Mouse (Mus musculus): Measurements from ENCODE around the gene Pus10.

Pus10 gene

DNA sequence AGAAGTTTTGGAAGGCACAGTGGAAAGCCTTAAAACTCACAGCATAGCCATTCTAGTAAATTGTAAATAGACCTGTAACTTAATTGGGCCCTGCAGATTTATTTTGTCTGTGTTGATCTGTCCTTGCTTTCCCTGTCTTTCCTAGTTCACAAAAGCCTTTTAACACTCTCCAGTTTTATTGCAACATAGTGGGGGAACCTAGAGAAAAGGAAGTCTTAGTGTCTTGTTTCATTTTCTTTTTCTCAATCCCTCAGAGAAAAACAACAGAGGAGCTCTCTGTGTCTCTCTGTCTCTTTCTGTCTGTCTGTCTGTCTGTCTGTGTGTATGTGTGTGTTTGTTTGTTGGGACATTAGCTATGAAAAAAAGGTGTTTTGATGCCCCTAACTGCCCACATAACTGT is 30.4 kb downstream of the Pus10 start:
- DNase-seq (ENCODE audit: low spot score in 2 of 2): no peak

GRCm38 (mm10) chr11:23698526-23698925 is 33.1 kb downstream of the Pus10 start:
- DNase-seq (ENCODE audit: low spot score in 2 of 2): no peak

DNA sequence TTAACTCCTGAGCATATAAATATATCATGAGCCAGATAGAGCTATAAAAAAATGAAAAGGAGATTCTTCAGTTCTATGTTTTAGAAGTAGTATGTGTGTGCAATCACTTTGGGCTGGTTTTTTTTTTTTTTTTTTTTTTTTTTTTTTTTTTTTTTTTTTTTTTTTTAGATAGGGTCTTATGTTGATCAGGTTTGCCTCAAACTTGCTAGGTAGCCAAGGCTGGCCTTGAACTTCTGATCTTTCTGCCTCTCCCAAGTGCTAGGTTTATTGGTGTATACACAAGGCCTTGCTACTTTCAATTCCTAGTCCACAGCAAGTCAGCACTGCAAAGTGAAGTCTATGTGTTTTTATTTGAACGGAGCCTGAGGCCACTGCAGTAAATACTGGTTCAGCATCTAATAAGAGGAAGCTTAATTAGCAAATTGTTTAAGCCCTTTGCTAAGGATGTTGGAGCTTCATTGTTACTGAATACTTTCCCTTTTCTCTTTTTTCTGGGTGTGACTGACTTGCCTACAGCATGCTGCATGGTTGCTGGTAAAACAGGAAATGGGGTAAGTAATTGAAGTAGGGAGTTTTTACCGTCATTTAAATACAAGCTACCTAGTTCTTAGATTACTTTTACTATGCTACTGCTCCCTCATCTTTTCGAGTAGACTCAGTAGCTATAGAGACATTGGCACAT is 34.1 kb downstream of the Pus10 start:
- DNase-seq (ENCODE audit: low spot score in 2 of 2): no peak

GRCm38 (mm10) chr11:23701831-23702230 is 36.4 kb downstream of the Pus10 start:
- DNase-seq (ENCODE audit: low spot score in 2 of 2): no peak

GRCm38 (mm10) chr11:23704604-23705294 is 39.3 kb downstream of the Pus10 start:
- no peak for DNase-seq (ENCODE audit: low spot score in 2 of 2)

GRCm38 (mm10) chr11:23712299-23712698 is 46.8 kb downstream of the Pus10 start:
- DNase-seq (ENCODE audit: low spot score in 2 of 2): no peak

GRCm38 (mm10) chr11:23718856-23719255 is 53.4 kb downstream of the Pus10 start:
- DNase-seq (ENCODE audit: low spot score in 2 of 2): no peak

DNA sequence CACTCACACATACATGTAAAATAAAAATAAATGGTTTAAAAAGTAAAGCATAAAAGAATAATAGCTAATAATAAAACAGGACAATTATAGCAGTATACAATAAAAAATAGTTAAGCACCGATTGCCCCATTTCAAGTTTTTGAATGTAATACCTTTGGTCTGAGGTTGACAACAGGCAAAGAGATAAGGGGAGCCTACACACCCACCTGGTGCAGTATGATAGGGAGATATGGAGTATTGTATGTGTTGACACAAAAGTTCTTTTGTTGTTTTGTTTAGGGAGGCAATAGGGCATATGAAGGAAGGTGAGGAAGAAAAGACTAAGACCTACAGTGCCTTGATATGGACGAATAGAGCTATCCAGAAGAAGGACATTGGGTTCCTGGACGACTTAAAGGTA is 54.4 kb downstream of the Pus10 start:
- DNase-seq (ENCODE audit: low spot score in 2 of 2): no peak

- DNase-seq (ENCODE audit: low spot score in 2 of 2): no peak
These were observed 56.9 kb downstream of the Pus10 start for GRCm38 (mm10) chr11:23722326-23722725.

DNA sequence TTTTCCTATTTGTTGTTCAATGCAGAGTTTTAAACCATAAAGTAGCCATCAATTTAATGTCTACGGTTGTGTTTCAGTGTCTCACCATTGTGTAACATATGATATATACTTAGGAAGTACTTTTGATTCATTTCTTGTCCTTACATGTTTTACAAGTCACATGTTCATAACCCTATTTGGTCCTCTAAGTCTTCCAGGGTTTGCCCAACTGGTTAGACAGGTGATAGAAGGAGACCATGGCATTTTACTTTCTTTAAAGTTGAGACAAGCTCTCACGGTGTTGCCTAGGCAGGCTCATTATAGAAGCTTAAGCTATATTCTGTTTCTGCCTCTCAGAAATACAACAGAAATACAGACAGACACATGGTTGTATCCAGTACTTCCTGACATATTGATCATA is 60.4 kb downstream of the Pus10 start:
- DNase-seq (ENCODE audit: low spot score in 2 of 2): no peak

- no peak for DNase-seq (ENCODE audit: low spot score in 2 of 2)
These were observed 61.0 kb downstream of the Pus10 start for GRCm38 (mm10) chr11:23726441-23726840.

GRCm38 (mm10) chr11:23728186-23728585 is 62.7 kb downstream of the Pus10 start:
- DNase-seq (ENCODE audit: low spot score in 2 of 2): no peak

DNA sequence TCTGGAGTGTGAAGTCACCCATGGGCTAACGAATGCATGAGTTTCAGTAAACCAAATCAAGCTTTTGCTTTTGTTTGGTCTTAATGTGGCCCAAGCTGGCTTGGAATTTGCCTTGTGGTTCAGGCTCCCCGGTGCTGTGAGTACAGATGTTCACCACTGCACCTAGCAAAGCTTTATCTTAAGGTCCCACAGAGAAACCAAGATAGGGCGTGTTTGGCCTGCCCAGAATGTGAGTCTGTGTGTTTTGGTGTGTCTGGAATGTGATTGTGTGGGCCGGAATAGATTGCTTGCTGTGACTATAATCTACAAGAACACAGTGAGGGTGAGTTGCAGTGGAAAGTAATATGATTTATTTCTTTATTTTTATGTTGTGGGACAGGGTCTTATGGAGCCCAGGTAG is 64.6 kb downstream of the Pus10 start:
- no peak for DNase-seq (ENCODE audit: low spot score in 2 of 2)

DNA sequence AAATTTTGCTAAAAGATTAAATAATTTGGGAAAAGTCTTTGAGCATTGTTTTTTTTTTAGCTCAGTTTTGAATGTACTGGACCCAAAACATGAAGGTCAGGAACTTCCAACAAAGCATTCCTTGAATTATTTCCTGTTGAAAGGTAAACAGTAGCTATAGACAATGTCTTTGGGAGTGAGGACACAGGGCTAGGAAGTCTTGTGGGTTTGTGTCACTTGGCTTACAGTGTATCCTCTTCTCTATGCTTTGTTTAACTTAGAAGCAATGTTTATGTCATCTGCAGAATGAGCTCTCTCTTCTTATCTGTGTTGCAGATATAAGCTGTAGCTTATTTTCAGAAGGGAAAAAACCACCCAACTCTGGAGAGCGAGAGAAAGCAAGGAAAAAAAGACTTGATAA is 67.4 kb downstream of the Pus10 start:
- DNase-seq (ENCODE audit: low spot score in 2 of 2): no peak

DNA sequence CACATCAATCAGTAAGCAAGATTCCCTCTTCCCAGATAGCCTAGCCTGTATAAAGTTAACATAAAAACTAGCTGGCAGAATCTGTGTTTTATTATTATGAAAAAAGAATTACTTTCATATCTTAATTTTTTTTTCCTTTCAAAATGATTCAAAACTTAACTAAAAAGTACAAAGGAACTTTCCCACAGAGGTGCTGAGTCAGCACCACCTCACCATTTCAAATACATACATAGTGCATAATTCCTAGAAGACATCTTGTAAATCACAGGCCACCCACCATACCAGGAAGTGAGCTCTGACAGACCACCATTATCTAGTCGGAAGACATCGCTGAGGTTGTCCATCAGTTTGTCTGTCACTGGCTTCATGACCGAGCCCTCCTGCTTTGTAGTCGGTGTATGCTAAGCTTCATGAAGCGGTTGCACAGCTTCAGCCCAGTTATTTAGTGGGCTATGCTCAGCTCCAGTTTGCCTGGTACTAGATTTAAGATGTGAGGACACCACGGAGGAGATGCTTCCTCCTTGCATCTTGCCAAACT is 69.3 kb downstream of the Pus10 start:
- DNase-seq (ENCODE audit: low spot score in 2 of 2): no peak

GRCm38 (mm10) chr11:23735820-23736470 is 70.5 kb downstream of the Pus10 start:
- DNase-seq (ENCODE audit: low spot score in 2 of 2): no peak

DNA sequence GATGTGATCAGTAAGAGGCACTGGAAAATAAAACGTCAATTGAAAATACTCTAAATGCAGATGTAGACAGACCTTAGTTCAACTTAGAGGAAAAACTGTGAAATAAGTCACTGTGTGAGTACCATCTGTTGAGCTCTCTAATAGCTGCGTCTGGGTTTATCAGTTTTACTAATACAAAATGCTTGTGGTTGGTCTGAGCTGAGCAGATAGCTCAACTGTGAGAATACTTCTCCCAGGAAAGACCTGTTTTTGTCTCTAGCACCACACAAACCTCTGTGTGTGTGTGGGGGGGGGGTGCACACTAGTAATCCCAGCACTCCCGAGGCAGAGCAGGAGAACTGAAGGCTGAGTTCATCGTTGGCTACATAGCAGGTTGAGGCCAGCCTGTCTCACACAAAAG is 75.4 kb downstream of the Pus10 start:
- no peak for DNase-seq (ENCODE audit: low spot score in 2 of 2)

GRCm38 (mm10) chr11:23741386-23741785 is 75.9 kb downstream of the Pus10 start:
- DNase-seq (ENCODE audit: low spot score in 2 of 2): no peak

DNA sequence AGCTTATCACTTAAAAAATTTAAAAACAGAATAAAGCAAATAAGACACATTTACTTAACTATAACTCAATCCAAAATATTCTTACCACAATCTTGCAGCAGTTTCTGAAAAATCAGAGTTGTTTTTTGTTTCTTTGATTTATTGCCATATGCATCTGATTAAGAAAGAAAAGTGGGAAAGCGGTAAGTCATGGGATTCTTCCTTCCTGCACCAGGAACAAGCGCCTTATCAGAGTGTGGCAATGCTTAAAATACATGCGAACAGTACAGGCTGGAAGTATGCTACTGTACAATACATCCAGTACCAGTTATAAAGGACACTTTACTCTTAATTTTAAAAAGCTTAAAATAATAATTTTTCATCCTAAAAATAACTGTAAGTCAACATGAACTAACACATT is 78.9 kb downstream of the Pus10 start:
- no peak for DNase-seq (ENCODE audit: low spot score in 2 of 2)

DNA sequence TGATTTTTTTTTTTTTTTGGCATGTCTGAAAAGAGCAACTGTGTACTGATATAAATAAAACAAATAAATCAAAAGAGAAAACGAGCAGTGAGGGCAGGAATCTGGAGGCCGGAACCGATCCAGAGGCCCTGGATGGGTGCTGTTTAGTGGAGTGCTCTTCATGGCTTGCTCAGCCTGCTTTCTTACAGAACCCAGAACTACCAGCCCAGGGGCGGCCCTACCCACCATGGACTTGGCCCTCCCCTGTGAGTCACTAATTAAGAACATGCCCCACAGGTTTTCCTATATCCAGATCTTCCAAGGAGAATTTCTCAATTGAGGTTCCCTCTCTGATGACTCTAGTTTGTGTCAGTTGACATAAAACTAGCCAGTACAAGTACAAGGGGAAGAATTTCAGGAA is 80.6 kb downstream of the Pus10 start:
- DNase-seq (ENCODE audit: low spot score in 2 of 2): no peak

- no peak for DNase-seq (ENCODE audit: low spot score in 2 of 2)
These were observed 87.7 kb downstream of the Pus10 start for GRCm38 (mm10) chr11:23753136-23753710.

- DNase-seq (ENCODE audit: low spot score in 2 of 2): no peak
These were observed 88.9 kb downstream of the Pus10 start for GRCm38 (mm10) chr11:23754329-23754728.

DNA sequence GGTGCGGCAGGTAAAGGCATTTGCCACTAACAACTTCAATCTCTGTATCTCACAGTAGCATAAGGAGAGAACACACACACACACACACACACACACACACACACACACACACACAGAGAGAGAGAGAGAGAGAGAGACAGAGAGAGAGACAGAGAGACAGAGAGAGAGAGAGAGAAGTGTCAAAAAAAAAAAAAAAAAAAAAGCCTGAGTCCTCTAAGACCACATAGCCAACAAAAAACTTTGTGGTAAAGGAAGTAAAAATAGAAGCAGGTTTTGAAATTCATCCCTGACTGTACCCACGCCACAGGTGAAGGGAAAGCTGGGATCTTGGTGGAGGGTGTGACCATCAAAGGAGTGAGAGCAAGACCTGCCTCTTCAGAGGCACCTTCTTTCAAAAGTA is 92.7 kb downstream of the Pus10 start:
- DNase-seq (ENCODE audit: low spot score in 2 of 2): no peak
